Mouse (Mus musculus): ENCODE data around the gene Arid1b.

- TF ChIP-seq CTCF (IDR thresholded peaks at IDR 0.05; ENCODE audit: low read depth) (no peak), EP300 (IDR thresholded peaks at IDR 0.05; ENCODE audit: low read depth) (no peak)
Observed at GRCm38 (mm10) chr17:5034201-5034600, 40.1 kb downstream of the Arid1b start.

All from liver, postnatal 0 days (tissue).